Mouse (Mus musculus) neural tube, embryonic 11.5 days (tissue): ENCODE measurements at regions not wholly inside any gene's neighbourhood (a gene's known extent, or its start where the extent isn't known, plus 50 kb on each side); places are given as distances from the start of the nearest gene placed in this dataset.

Experiments
- ATAC-seq: fragments of 200-750 bp; cut with Nextera tagmentation; 2 replicates; pipeline ENCODE4 v1.8.0; 2017; ENCODE audit warnings: moderate number of reproducible peaks, mild to moderate bottlenecking, moderate TSS enrichment, moderate library complexity; ENCODE audit not compliant: insufficient read depth, low FRiP score, low TSS enrichment
- DNase-seq: peaks from one replicate; pipeline ENCODE4 v3.0.0-alpha.2; 2015; ENCODE audit warnings: low spot score
- H3K27ac ChIP-seq: fragments of 300-500 bp; sonication (generic); 2 replicates; pipeline ENCODE4 v1.5.1; 2014; ENCODE audit warnings: low read depth, mild to moderate bottlenecking, low read length
- H3K27me3 ChIP-seq: fragments of 300-500 bp; sonication (generic); 2 replicates; pipeline ENCODE4 v1.6.1; 2014; ENCODE audit warnings: mild to moderate bottlenecking, low read length, mixed read lengths; ENCODE audit not compliant: control insufficient read depth, insufficient read depth
- H3K36me3 ChIP-seq: fragments of 300-500 bp; sonication (generic); 2 replicates; pipeline ENCODE4 v1.6.1; 2014; ENCODE audit warnings: mild to moderate bottlenecking, low read length, moderate library complexity, mixed read lengths; ENCODE audit not compliant: control insufficient read depth, insufficient read depth
- H3K4me1 ChIP-seq: fragments of 300-500 bp; sonication (generic); 2 replicates; pipeline ENCODE4 v1.6.1; 2014; ENCODE audit warnings: low read length, mixed read lengths; ENCODE audit not compliant: control insufficient read depth, insufficient read depth
- H3K4me2 ChIP-seq: fragments of 300-500 bp; sonication (generic); 2 replicates; pipeline ENCODE4 v1.6.1; 2014; ENCODE audit warnings: low read depth, mild to moderate bottlenecking, moderate library complexity
- H3K4me3 ChIP-seq: fragments of 300-500 bp; sonication (generic); 2 replicates; pipeline ENCODE4 v1.5.1; 2014; ENCODE audit warnings: low read depth, low read length
- H3K9ac ChIP-seq: fragments of 300-500 bp; sonication (generic); 2 replicates; pipeline ENCODE4 v1.6.1; 2014; ENCODE audit warnings: mild to moderate bottlenecking, low read length
- H3K9me3 ChIP-seq: fragments of 300-500 bp; sonication (generic); 2 replicates; pipeline ENCODE4 v1.6.1; 2016; ENCODE audit warnings: low read length; ENCODE audit not compliant: control insufficient read depth
- WGBS: fragments of 180-500 bp; shearing (Covaris S2); extraction: QIAGEN DNeasy Blood & Tissue Kit; methylation state at CpG from one replicate; pipeline ENCODE4 v1.1.7; 2014; 5-methylcytosine and 5-hydroxymethylcytosine counted together

GRCm38 (mm10) chr15:56166236-56166635 is 1311.2 kb downstream of the Slc22a22 start:
- Histone ChIP-seq H3K4me3 (no peak overlapping the region), H3K9me3 (no peaks in the 10 kb centered on the region), H3K36me3 (no peaks in the 10 kb centered on the region), H3K4me2 (no peak overlapping the region), H3K9ac (no peak overlapping the region), H3K27me3 (no peaks in the 10 kb centered on the region), H3K27ac (no peak overlapping the region), H3K4me1 (no peaks in the 10 kb centered on the region)
- 33% methylated on average over 6 of the region's 6 CpGs for WGBS
- DNase-seq = no peak
- no peak for ATAC-seq

- Histone ChIP-seq H3K4me3 (no peak overlapping the region), H3K36me3 (no peaks in the 10 kb centered on the region), H3K9me3 (no peaks in the 10 kb centered on the region), H3K27ac (no peak overlapping the region), H3K9ac (no peak overlapping the region), H3K4me2 (no peak overlapping the region), H3K27me3 (no peaks in the 10 kb centered on the region), H3K4me1 (no peaks in the 10 kb centered on the region)
- no peak for ATAC-seq
- no peak for DNase-seq
- 61% methylated on average over 2 of the region's 2 CpGs for WGBS
Observed at GRCm38 (mm10) chr15:56158726-56159125, 1318.7 kb downstream of the Slc22a22 start.

GRCm38 (mm10) chr15:56139451-56139850 is 1338.0 kb downstream of the Slc22a22 start:
- H3K4me3 ChIP-seq = no peak overlapping the region
- no peaks in the 10 kb centered on the region for H3K36me3 ChIP-seq
- no peak for DNase-seq
- WGBS = 86% methylated on average over 3 of the region's 3 CpGs
- no peak overlapping the region for H3K27ac ChIP-seq
- ATAC-seq = no peak
- H3K9ac ChIP-seq = no peak overlapping the region
- H3K4me1 ChIP-seq = no peaks in the 10 kb centered on the region
- H3K9me3 ChIP-seq = no peaks in the 10 kb centered on the region
- no peak overlapping the region for H3K4me2 ChIP-seq
- H3K27me3 ChIP-seq = no peaks in the 10 kb centered on the region

GRCm38 (mm10) chr15:56136420-56136970 is 1340.9 kb downstream of the Slc22a22 start:
- ATAC-seq (no peak), DNase-seq (no peak)
- Histone ChIP-seq H3K4me3 (no peak overlapping the region), H3K36me3 (no peaks in the 10 kb centered on the region), H3K9ac (no peak overlapping the region), H3K27me3 (no peaks in the 10 kb centered on the region), H3K4me2 (no peak overlapping the region), H3K27ac (no peak overlapping the region), H3K4me1 (no peaks in the 10 kb centered on the region), H3K9me3 (no peaks in the 10 kb centered on the region)
- WGBS = 75% methylated on average over 7 of the region's 7 CpGs

GRCm38 (mm10) chr15:56128029-56128428 is 1349.4 kb downstream of the Slc22a22 start:
- Histone ChIP-seq H3K4me3 (no peak overlapping the region), H3K4me1 (no peaks in the 10 kb centered on the region), H3K36me3 (no peaks in the 10 kb centered on the region), H3K27ac (no peak overlapping the region), H3K4me2 (no peak overlapping the region), H3K9ac (no peak overlapping the region), H3K27me3 (no peaks in the 10 kb centered on the region), H3K9me3 (no peaks in the 10 kb centered on the region)
- WGBS = 92% methylated on average over 1 of the region's 1 CpGs
- DNase-seq (no peak), ATAC-seq (no peak)

GRCm38 (mm10) chr15:56119287-56120065 is 1357.9 kb downstream of the Slc22a22 start:
- Histone ChIP-seq H3K4me2 (no peak overlapping the region), H3K4me1 (no peaks in the 10 kb centered on the region), H3K9me3 (no peaks in the 10 kb centered on the region), H3K27ac (no peak overlapping the region), H3K4me3 (no peak overlapping the region), H3K9ac (no peak overlapping the region), H3K27me3 (no peaks in the 10 kb centered on the region), H3K36me3 (no peaks in the 10 kb centered on the region)
- ATAC-seq = no peak
- DNase-seq = no peak

- WGBS = 67% methylated on average over 2 of the region's 2 CpGs
- no peaks in the 10 kb centered on the region for H3K4me1 ChIP-seq
- no peak overlapping the region for H3K4me2 ChIP-seq
- no peaks in the 10 kb centered on the region for H3K27me3 ChIP-seq
- no peak overlapping the region for H3K27ac ChIP-seq
- no peak overlapping the region for H3K9ac ChIP-seq
- H3K36me3 ChIP-seq = no peaks in the 10 kb centered on the region
- H3K9me3 ChIP-seq = no peaks in the 10 kb centered on the region
- H3K4me3 ChIP-seq = no peak overlapping the region
- no peak for ATAC-seq
- no peak for DNase-seq
Observed at GRCm38 (mm10) chr15:56108313-56108712, 1369.1 kb downstream of the Slc22a22 start.

GRCm38 (mm10) chr15:56107719-56108118 is 1369.7 kb downstream of the Slc22a22 start:
- no peak overlapping the region for H3K9ac ChIP-seq
- H3K27me3 ChIP-seq = no peaks in the 10 kb centered on the region
- WGBS = 67% methylated on average over 4 of the region's 4 CpGs
- H3K27ac ChIP-seq = no peak overlapping the region
- H3K4me3 ChIP-seq = no peak overlapping the region
- H3K4me2 ChIP-seq = no peak overlapping the region
- H3K9me3 ChIP-seq = no peaks in the 10 kb centered on the region
- H3K4me1 ChIP-seq = no peaks in the 10 kb centered on the region
- no peaks in the 10 kb centered on the region for H3K36me3 ChIP-seq
- ATAC-seq (no peak), DNase-seq (no peak)

GRCm38 (mm10) chr15:56100133-56100735 is 1377.2 kb downstream of the Slc22a22 start:
- H3K9me3 ChIP-seq = no peaks in the 10 kb centered on the region
- no peaks in the 10 kb centered on the region for H3K27me3 ChIP-seq
- DNase-seq (no peak), ATAC-seq (no peak)
- no peak overlapping the region for H3K9ac ChIP-seq
- 86% methylated on average over 3 of the region's 3 CpGs for WGBS
- H3K4me1 ChIP-seq = no peaks in the 10 kb centered on the region
- no peaks in the 10 kb centered on the region for H3K36me3 ChIP-seq
- no peak overlapping the region for H3K4me2 ChIP-seq
- H3K27ac ChIP-seq = no peak overlapping the region
- no peak overlapping the region for H3K4me3 ChIP-seq
